Mouse (Mus musculus) forebrain, embryonic 11.5 days (tissue): ENCODE measurements at regions not wholly inside any gene's neighbourhood (a gene's known extent, or its start where the extent isn't known, plus 50 kb on each side); places are given as distances from the start of the nearest gene placed in this dataset.

Source experiments
- ATAC-seq: fragments of 200-750 bp; cut with Nextera tagmentation; replicated peaks from 2 replicates; pipeline ENCODE4 v1.8.0; 2017; ENCODE audit warnings: moderate TSS enrichment; ENCODE audit not compliant: low FRiP score
- DNase-seq: peaks from one replicate; pipeline ENCODE4 v3.0.0-alpha.2; 2017; ENCODE audit warnings: low spot score
- H3K27ac ChIP-seq: fragments of 300-500 bp; sonication (generic); 2 replicates; pipeline ENCODE4 v1.5.1; 2014; ENCODE audit warnings: low read depth, low read length
- H3K27me3 ChIP-seq: fragments of 300-500 bp; sonication (generic); 2 replicates; pipeline ENCODE4 v1.6.1; 2014; ENCODE audit warnings: mild to moderate bottlenecking, low read length, mixed read lengths; ENCODE audit not compliant: control insufficient read depth, insufficient read depth
- H3K36me3 ChIP-seq: fragments of 300-500 bp; sonication (generic); 2 replicates; pipeline ENCODE4 v1.6.1; 2014; ENCODE audit warnings: mild to moderate bottlenecking, low read length, moderate library complexity, mixed read lengths; ENCODE audit not compliant: control insufficient read depth, insufficient read depth
- H3K4me1 ChIP-seq: fragments of 300-500 bp; sonication (generic); replicated peaks from 2 replicates; pipeline ENCODE4 v1.6.1; 2014; ENCODE audit warnings: low read length, mixed read lengths; ENCODE audit not compliant: control insufficient read depth, insufficient read depth
- H3K4me2 ChIP-seq: fragments of 300-500 bp; sonication (generic); 2 replicates; pipeline ENCODE4 v1.6.1; 2014; ENCODE audit warnings: low read depth, mild to moderate bottlenecking, low read length, moderate library complexity, mixed read lengths; ENCODE audit not compliant: severe bottlenecking
- H3K4me3 ChIP-seq: fragments of 300-500 bp; sonication (generic); 2 replicates; pipeline ENCODE4 v1.5.1; 2014; ENCODE audit warnings: low read depth, low read length
- H3K9ac ChIP-seq: fragments of 300-500 bp; sonication (generic); 2 replicates; pipeline ENCODE4 v1.6.1; 2014; ENCODE audit warnings: low read length
- H3K9me3 ChIP-seq: fragments of 300-500 bp; sonication (generic); 2 replicates; pipeline ENCODE4 v1.6.1; 2016; ENCODE audit warnings: low read length, mixed read lengths; ENCODE audit not compliant: control insufficient read depth
- WGBS: fragments of 180-500 bp; shearing (Covaris S2); extraction: QIAGEN DNeasy Blood & Tissue Kit; methylation state at CpG from one replicate; pipeline ENCODE4 v1.1.7; 2014; 5-methylcytosine and 5-hydroxymethylcytosine counted together

GRCm38 (mm10) chr3:73134316-73134715 is 76.7 kb upstream of the Slitrk3 start:
- no peaks in the 10 kb centered on the region for H3K4me1 ChIP-seq
- WGBS, result 4% methylated on average over 9 of the region's 9 CpGs
- ATAC-seq, result no peak
- no peak overlapping the region for H3K9ac ChIP-seq
- H3K36me3 ChIP-seq, result no peaks in the 10 kb centered on the region
- no peak overlapping the region for H3K4me3 ChIP-seq
- H3K27me3 ChIP-seq, result no peaks in the 10 kb centered on the region
- H3K9me3 ChIP-seq, result no peaks in the 10 kb centered on the region
- DNase-seq, result peak; percentile 72
- no peak overlapping the region for H3K4me2 ChIP-seq
- no peak overlapping the region for H3K27ac ChIP-seq

GRCm38 (mm10) chr3:73125143-73125542 is 67.5 kb upstream of the Slitrk3 start:
- 89% methylated on average over 4 of the region's 4 CpGs for WGBS
- H3K36me3 ChIP-seq, result no peaks in the 10 kb centered on the region
- ATAC-seq (no peak), DNase-seq (no peak)
- no peak overlapping the region for H3K9ac ChIP-seq
- H3K27me3 ChIP-seq, result no peaks in the 10 kb centered on the region
- H3K9me3 ChIP-seq, result no peaks in the 10 kb centered on the region
- H3K27ac ChIP-seq, result no peak overlapping the region
- H3K4me1 ChIP-seq, result no peaks in the 10 kb centered on the region
- no peak overlapping the region for H3K4me2 ChIP-seq
- no peak overlapping the region for H3K4me3 ChIP-seq

GRCm38 (mm10) chr3:73109102-73109501 is 51.5 kb upstream of the Slitrk3 start:
- Histone ChIP-seq H3K9me3 (no peaks in the 10 kb centered on the region), H3K4me3 (no peak overlapping the region), H3K27me3 (no peaks in the 10 kb centered on the region), H3K4me2 (no peak overlapping the region), H3K27ac (no peak overlapping the region), H3K4me1 (no peaks in the 10 kb centered on the region), H3K9ac (no peak overlapping the region), H3K36me3 (no peaks in the 10 kb centered on the region)
- ATAC-seq (no peak), DNase-seq (no peak)
- WGBS, result 84% methylated on average over 1 of the region's 1 CpGs
